Mouse (Mus musculus) gastrocnemius, adult 2 months (tissue): ENCODE results near the gene Bag6. TPM values are rescaled to one million over a fixed set of nuclear protein-coding genes. Genes with fewer than 3 reads are reported as not detected.

Experiments used
- DNase-seq: peaks from one replicate; pipeline ENCODE4 v3.0.0; 2022
- H3K27ac ChIP-seq: fragments of 200-600 bp; 2 replicates; pipeline ENCODE4 v1.8.1; 2022; ENCODE audit warnings: mild to moderate bottlenecking
- H3K4me3 ChIP-seq: fragments of 200-600 bp; 2 replicates; pipeline ENCODE4 v1.8.1; 2022; ENCODE audit warnings: mild to moderate bottlenecking, moderate library complexity
- CTCF ChIP-seq: fragments of 200-600 bp; IDR thresholded peaks from 2 replicates; pipeline ENCODE4 v1.8.1; 2022; ENCODE audit warnings: antibody characterized with exemption, mild to moderate bottlenecking, moderate library complexity
- intact Hi-C: fragments of 180-260 bp; cut with DNase I; formaldehyde crosslinking; loops from one replicate; pipeline ENCODE4 v1.15.1; 2025
- microRNA-seq: library from miRNA; unstranded; fragments of <30 nt; microRNA quantifications from one replicate; pipeline ENCODE4 v1.2.0, GENCODE M21; 2021
- total RNA-seq, 2 experiments: library from RNA; stranded (reverse); gene quantifications; 2 replicates each; pipeline ENCODE4 v1.2.3; 2021

Bag6 gene
- total RNA-seq, 2 experiments from 2014 or later, result 233 to 244 TPM

DNA sequence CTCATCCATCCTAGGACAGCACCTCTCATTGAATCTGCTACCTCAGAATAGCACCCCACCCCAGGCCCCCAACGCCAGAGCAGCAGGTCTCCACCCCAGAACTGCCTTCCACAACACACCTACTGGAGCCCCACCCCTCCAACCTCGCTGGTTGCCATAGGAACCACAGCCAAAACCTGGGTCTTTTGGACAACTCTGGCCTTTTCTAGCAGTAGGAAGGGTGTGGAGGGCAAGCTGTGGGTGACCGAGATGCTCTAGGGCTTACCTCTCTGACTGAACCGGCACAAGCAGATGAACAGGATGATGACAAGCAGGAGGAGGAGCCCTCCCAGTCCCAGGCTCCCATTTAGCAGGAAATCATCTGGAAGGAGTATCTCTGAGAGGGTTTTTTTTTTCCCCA, 51.7 kb downstream of the Bag6 start:
- peak overlapping the region; percentile 81 for H3K27ac ChIP-seq
- intact Hi-C loops, result no loop called here
- peak overlapping the region; percentile 73 for H3K4me3 ChIP-seq
- no peak for DNase-seq
- no peak for TF ChIP-seq CTCF

DNA sequence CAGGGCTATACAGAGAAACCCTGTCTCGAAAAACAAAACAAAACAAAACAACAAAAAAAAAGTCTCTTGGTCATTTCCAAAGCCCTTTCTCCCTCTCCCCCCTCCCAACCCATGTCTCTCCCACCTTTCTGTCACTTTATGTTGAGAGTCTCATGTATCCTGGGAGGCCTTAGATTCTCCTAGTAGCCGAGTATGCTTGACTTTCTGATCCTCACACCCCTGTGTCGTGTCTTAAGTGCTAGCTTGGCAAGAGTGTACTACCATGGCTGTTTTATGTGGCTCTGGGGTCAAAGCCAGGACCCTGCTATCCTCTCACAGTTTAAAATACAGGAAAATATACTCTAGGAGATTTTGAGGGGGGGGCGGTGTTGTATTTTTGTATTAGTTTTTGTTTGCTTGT, 52.4 kb downstream of the Bag6 start:
- Histone ChIP-seq H3K27ac (no peak overlapping the region), H3K4me3 (no peak overlapping the region)
- no peak for TF ChIP-seq CTCF
- DNase-seq, result no peak
- intact Hi-C loops, result no loop called here

DNA sequence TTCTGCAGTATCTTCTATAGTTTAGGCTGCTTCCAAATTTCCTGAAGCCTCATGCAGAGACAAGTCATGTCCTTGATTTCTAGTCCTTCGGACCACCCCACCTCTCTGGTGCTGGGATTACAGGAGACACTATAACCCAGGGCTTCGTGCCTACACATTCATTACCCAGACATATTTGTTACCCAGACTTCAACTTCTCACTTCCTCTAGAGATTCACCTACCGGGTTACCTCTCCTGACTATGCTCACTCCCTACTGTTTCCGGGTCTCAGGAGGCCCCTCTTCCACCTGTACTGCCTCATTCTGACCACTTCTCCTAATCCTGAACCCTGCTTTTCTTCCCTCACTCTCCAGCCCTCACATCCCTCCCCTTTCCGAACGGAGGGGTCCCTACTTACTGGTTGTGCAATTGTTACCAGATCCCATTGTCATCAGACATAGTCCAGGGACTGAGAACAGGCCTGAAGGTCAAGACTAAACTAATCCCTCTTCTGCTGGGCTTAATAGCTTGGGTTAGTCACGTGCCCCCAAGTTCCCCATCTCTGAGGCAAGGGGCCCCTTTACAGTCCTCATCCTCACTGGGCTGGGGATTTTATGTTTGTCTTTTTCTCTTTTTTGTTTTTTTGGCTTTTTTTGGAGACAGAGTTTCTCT, 53.1 kb downstream of the Bag6 start, which contains the start of gene Lst1:
Gene Lst1 (minus strand): TSS at position 481 of the 652 bp plus-strand sequence.
- intact Hi-C loops, result no loop called here
- no peak within 1 kb of the TSS; the same call in 1 of the 2 replicates for H3K27ac ChIP-seq
- DNase-seq, result no peak
- H3K4me3 ChIP-seq, result peak within 1 kb of the TSS; percentile 8; the same call in 1 of the 2 replicates
- TF ChIP-seq CTCF, result no peak

DNA sequence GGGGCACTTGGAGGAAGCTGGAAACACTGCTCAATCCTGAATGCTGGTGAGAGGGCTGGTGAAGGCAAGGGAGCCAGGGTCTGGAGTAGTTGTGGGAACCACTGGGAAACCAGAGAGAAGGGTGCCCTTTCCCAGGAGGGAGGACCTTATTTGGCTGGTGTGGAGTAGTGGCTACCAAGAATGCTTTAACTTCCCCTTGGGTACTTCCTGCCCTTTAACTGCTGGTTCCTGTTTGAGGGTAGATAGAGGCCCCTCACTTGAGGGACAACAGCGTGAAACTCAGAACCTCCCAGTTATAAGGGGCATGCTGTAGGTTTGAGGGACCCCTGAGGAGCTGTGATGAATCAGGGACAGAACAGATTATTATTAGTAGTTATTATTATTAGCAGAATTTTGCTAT, 54.2 kb downstream of the Bag6 start:
- Histone ChIP-seq H3K4me3 (no peak overlapping the region), H3K27ac (no peak overlapping the region; the same call in 1 of the 2 replicates)
- no peak for DNase-seq
- intact Hi-C loops, result no loop called here
- no peak for TF ChIP-seq CTCF

DNA sequence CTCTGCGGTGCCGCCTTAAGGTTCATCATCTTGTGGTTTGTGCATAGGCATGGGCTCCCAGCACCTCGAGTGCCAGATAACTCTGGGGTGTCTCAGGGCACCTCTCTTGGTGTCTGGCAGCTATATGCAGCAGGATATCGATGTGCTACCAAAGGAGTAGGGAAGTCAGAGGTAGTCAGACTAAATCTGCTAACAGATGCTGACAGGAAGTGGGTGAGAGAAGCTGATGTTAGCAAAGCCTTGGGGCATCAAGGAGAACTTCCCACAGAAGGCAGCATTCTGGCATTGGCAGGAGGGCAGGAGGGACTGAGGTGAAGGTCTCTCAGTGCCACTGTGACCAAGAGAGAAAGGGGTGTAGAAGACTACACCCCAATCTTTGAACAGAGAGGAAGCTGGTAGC, 55.1 kb downstream of the Bag6 start:
- no peak overlapping the region for H3K27ac ChIP-seq
- intact Hi-C loops, result no loop called here
- no peak for DNase-seq
- no peak for TF ChIP-seq CTCF
- H3K4me3 ChIP-seq, result no peak overlapping the region

DNA sequence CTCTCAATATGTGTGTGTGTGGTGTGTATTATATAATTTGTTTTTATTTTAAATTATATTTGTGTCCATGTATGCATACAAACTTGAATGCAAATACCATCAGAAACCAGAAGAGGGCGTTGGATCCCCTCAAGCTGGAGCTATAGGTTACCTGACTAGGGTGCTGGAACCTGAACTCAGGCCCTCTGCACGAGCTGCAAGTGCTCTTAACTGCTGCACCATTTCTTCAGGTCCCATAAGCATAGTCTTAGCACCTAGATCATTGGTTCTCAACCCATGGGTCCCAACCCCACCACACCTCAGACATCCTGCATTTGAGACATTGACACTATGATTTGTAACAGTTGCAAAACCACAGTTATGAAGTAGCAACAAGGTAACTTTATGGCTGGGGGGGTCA, 56.7 kb downstream of the Bag6 start:
- intact Hi-C loops, result no loop called here
- no peak overlapping the region for H3K27ac ChIP-seq
- TF ChIP-seq CTCF, result 0 out of 2 replicates have a peak, but pooled peaks have one; percentile 5
- H3K4me3 ChIP-seq, result no peak overlapping the region
- DNase-seq, result no peak

DNA sequence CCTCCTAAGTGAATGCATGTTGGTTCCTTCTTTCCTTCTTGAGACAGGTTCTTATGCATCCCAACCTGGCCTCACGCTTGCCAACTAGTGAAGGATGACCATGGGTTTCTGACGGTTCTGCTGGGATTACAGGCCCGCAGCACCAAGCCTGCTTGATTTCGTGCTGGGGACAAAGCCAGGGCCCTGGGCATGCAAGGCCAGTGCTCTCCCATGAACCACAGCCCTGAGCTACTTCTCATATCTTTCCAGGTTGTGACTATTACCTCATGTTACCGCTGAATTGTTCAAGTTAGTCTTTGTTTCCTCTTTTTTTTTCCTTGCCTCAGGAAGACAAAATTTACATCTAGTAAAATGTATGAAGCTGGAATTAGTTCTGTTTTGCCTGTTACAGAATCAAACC, 57.9 kb downstream of the Bag6 start:
- Histone ChIP-seq H3K27ac (no peak overlapping the region), H3K4me3 (no peak overlapping the region)
- DNase-seq, result no peak
- TF ChIP-seq CTCF, result no peak
- intact Hi-C loops, result no loop called here

DNA sequence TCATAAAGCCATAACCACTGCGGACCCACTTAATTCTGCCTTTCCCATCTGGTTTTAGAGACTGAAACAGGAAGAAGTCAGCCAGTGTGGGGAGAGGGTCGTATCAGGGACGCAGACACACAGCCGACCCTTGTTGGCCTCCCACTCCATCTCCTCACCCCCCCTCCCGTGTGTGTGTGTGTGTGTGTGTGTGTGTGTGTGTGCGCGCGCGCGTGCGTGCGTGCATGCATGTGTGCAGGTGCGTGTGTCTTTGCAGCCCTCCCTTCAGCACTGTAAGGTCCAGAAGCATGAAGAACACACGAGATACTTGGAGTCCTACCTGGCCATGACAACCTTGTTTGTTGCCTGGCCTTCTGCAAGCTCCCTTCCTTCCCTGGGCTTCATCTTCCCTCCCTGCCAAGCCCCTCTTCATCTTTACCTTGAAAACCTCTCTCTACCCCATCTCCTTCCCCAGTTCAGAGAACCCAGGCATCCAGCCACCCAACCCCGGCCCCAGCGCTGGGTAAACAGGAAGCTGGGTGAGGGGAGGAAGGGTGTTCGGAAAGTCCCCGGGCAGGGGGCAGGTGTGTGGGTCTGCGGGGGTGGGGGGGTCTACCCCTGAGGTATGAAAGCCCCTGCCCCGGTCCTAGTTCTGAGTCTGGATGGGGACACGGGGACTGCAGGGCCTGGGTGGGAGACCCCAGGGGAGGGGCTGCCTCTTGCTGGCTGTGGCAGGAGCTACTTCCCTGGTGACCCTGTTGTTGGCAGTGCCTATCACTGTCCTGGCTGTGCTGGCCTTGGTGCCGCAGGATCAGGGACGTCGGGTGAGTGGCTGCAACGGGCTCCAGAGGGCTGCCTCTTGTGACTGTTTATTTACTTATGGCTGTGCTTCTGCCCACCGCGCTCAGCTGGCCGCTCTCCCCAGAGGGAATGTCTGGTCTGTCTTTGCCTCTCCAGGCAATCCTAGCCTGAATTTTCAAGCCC, 59.2 kb downstream of the Bag6 start, which contains the start of gene Ltb:
Gene Ltb (plus strand): TSS at position 559 of the 963 bp plus-strand sequence.
- TF ChIP-seq CTCF, result no peak
- peak within 1 kb of the TSS; percentile 76 for H3K4me3 ChIP-seq
- H3K27ac ChIP-seq, result peak within 1 kb of the TSS; percentile 62
- intact Hi-C loops, result loop anchor here (2.0 kb wide), 1 partner anchor 15 kb away; no protein-coding TSS in a partner anchor
- DNase-seq, result no peak

DNA sequence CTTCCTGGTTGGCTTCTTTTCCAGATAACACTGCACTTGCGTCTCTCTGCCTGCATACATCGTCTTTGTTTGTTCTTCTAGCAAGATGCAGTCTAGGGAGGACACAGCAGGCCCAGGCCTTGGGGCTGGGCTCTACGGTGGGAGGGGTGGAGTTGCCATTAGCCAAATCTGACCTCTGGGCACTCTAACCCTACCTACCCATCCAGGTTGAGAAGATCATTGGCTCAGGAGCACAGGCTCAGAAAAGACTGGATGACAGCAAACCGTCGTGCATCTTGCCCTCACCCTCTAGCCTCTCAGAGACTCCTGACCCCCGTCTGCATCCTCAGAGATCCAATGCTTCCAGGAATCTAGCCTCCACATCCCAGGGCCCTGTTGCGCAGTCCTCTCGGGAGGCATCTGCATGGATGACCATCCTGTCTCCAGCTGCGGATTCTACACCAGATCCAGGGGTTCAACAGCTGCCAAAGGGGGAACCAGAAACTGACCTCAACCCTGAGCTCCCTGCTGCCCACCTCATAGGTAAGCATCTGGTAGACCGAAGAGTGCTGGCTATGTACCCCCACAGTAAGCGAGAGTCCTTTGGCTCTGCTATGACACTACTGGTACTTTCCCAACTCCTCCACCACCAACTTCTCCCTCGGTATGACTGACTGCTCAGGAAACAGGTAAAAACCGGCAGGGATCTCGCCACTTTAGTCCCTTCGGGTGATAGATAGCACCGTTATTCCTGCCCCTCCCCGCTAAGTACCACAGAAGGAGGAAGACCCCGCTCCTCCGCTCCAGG, 60.1 kb downstream of the Bag6 start:
- peak overlapping the region; percentile 76 for H3K4me3 ChIP-seq
- intact Hi-C loops, result loop anchor here (2.0 to 5.0 kb wide), 2 partner anchors 16 to 37 kb away; partner anchors contain the start of gene Atp6v1g2
- H3K27ac ChIP-seq, result peak overlapping the region; percentile 62
- no peak for DNase-seq
- no peak for TF ChIP-seq CTCF

DNA sequence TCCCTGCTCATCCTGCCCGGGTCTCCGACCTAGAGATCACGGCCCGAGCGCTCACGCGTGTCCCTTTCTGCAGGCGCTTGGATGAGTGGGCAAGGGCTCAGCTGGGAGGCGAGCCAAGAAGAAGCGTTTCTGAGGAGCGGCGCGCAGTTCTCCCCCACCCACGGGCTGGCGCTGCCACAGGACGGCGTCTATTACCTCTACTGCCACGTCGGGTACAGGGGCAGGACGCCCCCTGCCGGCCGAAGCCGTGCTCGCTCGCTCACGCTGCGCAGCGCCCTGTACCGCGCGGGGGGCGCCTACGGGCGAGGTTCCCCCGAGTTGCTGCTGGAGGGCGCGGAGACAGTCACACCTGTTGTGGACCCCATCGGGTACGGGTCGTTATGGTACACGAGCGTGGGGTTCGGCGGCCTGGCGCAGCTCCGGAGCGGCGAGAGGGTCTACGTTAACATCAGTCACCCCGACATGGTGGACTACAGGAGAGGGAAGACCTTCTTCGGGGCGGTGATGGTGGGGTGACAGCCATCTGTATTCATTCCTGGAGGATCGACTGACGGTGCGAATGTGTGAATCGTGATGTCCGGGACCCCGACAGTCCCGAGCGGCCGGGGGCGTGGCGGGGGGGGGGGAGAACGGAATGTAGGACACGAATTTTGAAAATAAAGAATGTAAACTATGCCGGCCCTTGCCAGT, 60.8 kb downstream of the Bag6 start:
- intact Hi-C loops, result loop anchor here (2.0 to 5.0 kb wide), 2 partner anchors 17 to 37 kb away; partner anchors contain the start of gene Atp6v1g2
- peak; percentile 99; the same call in 1 of the 2 replicates for TF ChIP-seq CTCF
- Histone ChIP-seq H3K27ac (peak overlapping the region; percentile 62), H3K4me3 (peak overlapping the region; percentile 76)
- DNase-seq, result peak; percentile 89

DNA sequence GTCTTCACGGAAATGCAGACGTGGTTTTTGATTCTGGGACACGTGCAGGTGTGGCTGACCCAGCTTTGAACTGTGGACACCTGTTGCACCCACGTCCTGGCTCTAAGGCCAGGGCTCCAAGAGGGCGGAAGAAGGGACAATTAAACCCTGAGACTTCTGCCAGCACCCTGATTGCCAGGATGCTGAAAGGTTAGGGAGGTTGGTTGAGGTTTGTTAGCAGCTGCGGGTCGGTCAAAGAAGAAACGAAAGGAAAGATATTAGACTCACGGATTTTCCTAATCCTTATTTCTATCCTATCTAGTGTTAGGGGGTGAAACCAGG, 61.3 kb downstream of the Bag6 start:
- no peak for DNase-seq
- no peak for TF ChIP-seq CTCF
- Histone ChIP-seq H3K4me3 (peak overlapping the region; percentile 76), H3K27ac (peak overlapping the region; percentile 62; the same call in 1 of the 2 replicates)
- intact Hi-C loops, result loop anchor here (5.0 kb wide), 1 partner anchor 36 kb away; the partner anchor contains the start of gene Atp6v1g2

Small RNAs within 50 kb of the gene (microRNA-seq; reads per million reads assigned to microRNA genes)
- gene Mir6973a, result not detected

Other genes with a start within 250 kb of the Bag6 start
- 1 to 10 TPM; 1.3 to 3.4 TPM for gene C2, start 236.9 kb upstream of the Bag6 start, total RNA-seq
- 10 to 100 TPM; 28.0 to 29.6 TPM for gene Ehmt2, start 236.7 kb upstream of the Bag6 start, total RNA-seq
- not detected for gene Slc44a4, start 220.7 kb upstream of the Bag6 start, total RNA-seq
- 10 to 100 TPM; 10.5 to 12.0 TPM for gene Neu1, start 203.9 kb upstream of the Bag6 start, total RNA-seq
- 10 to 100 TPM in 1 of 2 experiments, 1 to 10 TPM in 1; 3.9 to 13.0 TPM for gene Hspa1b, start 175.9 kb upstream of the Bag6 start, total RNA-seq
- not detected for gene Gm20481, start 165.3 kb upstream of the Bag6 start, total RNA-seq
- gene Hspa1a, start 163.0 kb upstream of the Bag6 start, total RNA-seq, result 10 to 100 TPM in 1 of 2 experiments, 1 to 10 TPM in 1; 6.8 to 14.1 TPM
- gene Hspa1l, start 162.5 kb upstream of the Bag6 start, total RNA-seq, result 10 to 100 TPM; 14.9 to 31.2 TPM
- 10 to 100 TPM; 15.2 to 17.0 TPM for gene Lsm2, start 153.3 kb upstream of the Bag6 start, total RNA-seq
- 10 to 100 TPM; 31.0 to 35.2 TPM for gene Vars, start 134.2 kb upstream of the Bag6 start, total RNA-seq
- gene Vwa7, start 118.6 kb upstream of the Bag6 start, total RNA-seq, result 10 to 100 TPM in 1 of 2 experiments, 1 to 10 TPM in 1; 7.8 to 14.4 TPM
- gene Sapcd1, start 107.2 kb upstream of the Bag6 start, total RNA-seq, result not detected
- gene Msh5, start 88.4 kb upstream of the Bag6 start, total RNA-seq, result not detected
- gene Clic1, start 85.2 kb upstream of the Bag6 start, total RNA-seq, result 10 to 100 TPM in 1 of 2 experiments, 1 to 10 TPM in 1; 7.2 to 11.3 TPM
- gene Ddah2, start 76.1 kb upstream of the Bag6 start, total RNA-seq, result 1 to 10 TPM; 6.9 to 9.3 TPM
- gene Ly6g6c, start 69.8 kb upstream of the Bag6 start, total RNA-seq, result not detected
- gene Mpig6b, start 69.0 kb upstream of the Bag6 start, total RNA-seq, result not detected
- not detected for gene Ly6g6e, start 58.3 kb upstream of the Bag6 start, total RNA-seq
- 1 to 10 TPM in 1 of 2 experiments, under 1 TPM in 1; 0.50 to 1.9 TPM for gene Ly6g6d, start 57.1 kb upstream of the Bag6 start, total RNA-seq
- not detected for gene Ly6g6f, start 49.6 kb upstream of the Bag6 start, total RNA-seq
- gene Abhd16a, start 45.9 kb upstream of the Bag6 start, total RNA-seq, result 10 to 100 TPM; 74.2 to 99.7 TPM
- not detected for gene Ly6g5c, start 26.9 kb upstream of the Bag6 start, total RNA-seq
- under 1 TPM in 1 of 2 experiments, not detected in 1; 0.36 TPM for gene Ly6g5b, start 19.8 kb upstream of the Bag6 start, total RNA-seq
- 1 to 10 TPM; 8.5 to 8.7 TPM for gene Gpank1, start 13.7 kb upstream of the Bag6 start, total RNA-seq
- 100 to 1,000 TPM; 186 to 187 TPM for gene Csnk2b, start 13.1 kb upstream of the Bag6 start, total RNA-seq
- gene D17H6S53E, start 8.8 kb upstream of the Bag6 start, total RNA-seq, result 10 to 100 TPM; 13.6 to 24.6 TPM
- not detected for gene Apom, start 3.1 kb upstream of the Bag6 start, total RNA-seq
- gene Prrc2a, start 29.7 kb downstream of the Bag6 start, total RNA-seq, result 100 to 1,000 TPM in 1 of 2 experiments, 10 to 100 TPM in 1; 98.7 to 120 TPM
- under 1 TPM in 1 of 2 experiments, not detected in 1; 0.75 TPM for gene Aif1, start 40.9 kb downstream of the Bag6 start, total RNA-seq
- 1 to 10 TPM in 1 of 2 experiments, under 1 TPM in 1; 0.67 to 1.2 TPM for gene Lst1, start 53.3 kb downstream of the Bag6 start, total RNA-seq
- gene Ltb, start 59.3 kb downstream of the Bag6 start, total RNA-seq, result not detected
- not detected for gene Tnf, start 66.8 kb downstream of the Bag6 start, total RNA-seq
- under 1 TPM in 1 of 2 experiments, not detected in 1; 0.41 TPM for gene Lta, start 70.2 kb downstream of the Bag6 start, total RNA-seq
- not detected for gene Gm16181, start 85.7 kb downstream of the Bag6 start, total RNA-seq
- gene Atp6v1g2, start 98.5 kb downstream of the Bag6 start, total RNA-seq, result 1 to 10 TPM; 1.9 to 2.0 TPM
- gene Nfkbil1, start 100.6 kb downstream of the Bag6 start, total RNA-seq, result 1 to 10 TPM; 7.0 to 7.8 TPM
- gene Ddx39b, start 106.6 kb downstream of the Bag6 start, total RNA-seq, result 10 to 100 TPM; 83.8 to 94.7 TPM
- 10 to 100 TPM; 30.4 to 38.5 TPM for gene H2-D1, start 127.6 kb downstream of the Bag6 start, total RNA-seq
- under 1 TPM; 0.25 to 0.36 TPM for gene H2-Q1, start 185.2 kb downstream of the Bag6 start, total RNA-seq
- under 1 TPM; 0.17 to 0.20 TPM for gene H2-Q2, start 207.1 kb downstream of the Bag6 start, total RNA-seq
- 1 to 10 TPM; 3.1 to 3.5 TPM for gene H2-Q4, start 244.4 kb downstream of the Bag6 start, total RNA-seq